Mouse (Mus musculus) lung, postnatal 10 days (tissue): ENCODE measurements at regions not wholly inside any gene's neighbourhood (a gene's known extent, or its start where the extent isn't known, plus 50 kb on each side); places are given as distances from the start of the nearest gene placed in this dataset.
A peak's percentile ranks its signal among the peaks of the same experiment; 100 is the strongest.
"Not testable (repeated sequence)": the region's sequence is repeated elsewhere in the genome, so short reads cannot be mapped to it uniquely, and the experiment has no call there.

Source experiments
- DNase-seq: peaks from one replicate; pipeline ENCODE4 v3.0.0; 2021

DNA sequence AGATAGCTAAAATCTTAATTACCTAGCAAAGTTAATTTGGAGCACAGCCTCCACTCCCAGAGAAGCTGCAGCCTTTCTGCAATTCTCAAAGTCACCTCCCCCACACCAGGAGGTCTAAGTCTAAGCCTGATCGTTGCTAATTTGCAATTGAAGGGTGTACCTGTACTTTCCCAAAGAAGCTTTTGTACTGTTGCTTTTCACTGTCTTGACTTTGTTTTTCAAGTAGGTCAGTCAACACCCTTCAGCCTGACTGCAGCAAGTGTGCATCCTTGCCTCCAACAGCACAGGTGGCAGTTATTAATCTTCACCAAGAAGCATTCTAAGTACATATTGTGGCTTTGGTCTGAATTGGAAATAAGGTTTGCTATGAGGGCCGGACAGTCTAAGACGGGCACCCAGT, 91.7 kb upstream of the Slc22a30 start:
- not testable (repeated sequence) for DNase-seq

- DNase-seq: not testable (repeated sequence)
Measured at GRCm38 (mm10) chr19:8497526-8497925, 92.6 kb upstream of the Slc22a30 start.

- DNase-seq: not testable (repeated sequence)
Measured at GRCm38 (mm10) chr19:8517721-8518120, 73.3 kb upstream of the Slc22a8 start.

DNA sequence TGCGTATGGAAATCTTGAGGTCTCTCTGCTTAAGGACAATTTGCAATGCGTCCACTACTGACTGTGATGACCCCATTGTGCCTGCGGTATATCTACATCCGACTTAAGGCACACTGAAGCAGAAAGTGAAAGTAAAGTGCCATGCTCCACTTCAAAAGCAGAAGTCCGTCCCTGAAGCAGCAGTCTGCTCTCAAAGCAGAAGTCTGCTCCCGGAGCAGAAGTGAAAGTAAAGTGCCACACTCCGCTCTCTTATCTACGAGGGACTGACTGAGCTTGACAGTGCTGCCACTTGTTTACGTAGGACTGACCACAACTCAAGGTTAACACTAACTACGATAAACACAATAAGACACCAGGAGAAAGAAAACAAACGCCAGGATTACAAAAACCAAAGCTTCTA, 72.8 kb upstream of the Slc22a8 start:
- DNase-seq: peak; percentile 46

DNA sequence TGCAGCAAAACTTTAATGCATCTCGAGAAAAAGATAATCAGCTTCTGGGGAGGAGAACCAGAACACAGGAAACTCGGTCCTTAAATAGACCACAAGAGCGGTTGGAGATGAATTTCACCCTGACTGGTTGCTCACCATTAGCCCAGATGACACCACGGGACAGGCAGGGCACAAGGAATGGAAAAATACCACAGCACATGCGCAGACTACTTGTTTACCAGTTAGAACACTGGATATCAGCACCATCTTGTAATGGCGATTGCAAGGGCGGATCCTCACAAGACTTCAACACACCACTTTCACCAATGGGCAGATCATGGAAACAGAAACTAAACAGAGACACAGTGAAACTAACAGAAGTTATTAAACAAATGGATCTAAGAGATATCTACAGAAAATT, 72.1 kb upstream of the Slc22a8 start:
- peak; percentile 27 for DNase-seq

- no peak for DNase-seq
Measured at GRCm38 (mm10) chr19:8534597-8534996, 56.5 kb upstream of the Slc22a8 start.

- no peak for DNase-seq
Measured at GRCm38 (mm10) chr19:8536085-8536484, 55.0 kb upstream of the Slc22a8 start.
